ENCODE assay signal across 10 mouse cellular contexts in genomic region chr7:19368380-19368779, GRCm38 (mm10). TPM values are rescaled to one million over a fixed set of nuclear protein-coding genes. Genes with fewer than 3 reads are reported as not detected.
DNase-seq lines count a peak whose midpoint lies in the region; ATAC-seq lines count a peak whose summit lies in the region.
"Had no signal": no experiment of that assay in that cellular context is flagged by ENCODE, and none has a peak within 500 bp of the region (broad histone marks: within the 10 kb centered on the region; RNA-seq: fewer than 3 reads in every experiment).

No protein-coding gene starts in this region.

- H3K9me3 ChIP-seq in kidney, embryonic 14.5 days (ENCODE audit: control insufficient read depth, low read length): no peaks in the 10 kb centered on the region
- no peaks in the 10 kb centered on the region for H3K9me3 ChIP-seq in forebrain, embryonic 15.5 days
- H3K9me3 ChIP-seq: embryonic facial prominence, embryonic 15.5 days had no signal

- no peak overlapping the region for H3K9ac ChIP-seq in kidney, embryonic 14.5 days (ENCODE audit: low read depth, low read length)
- no peak overlapping the region for H3K9ac ChIP-seq in forebrain, embryonic 15.5 days (replicated peaks)
- H3K9ac ChIP-seq: embryonic facial prominence, embryonic 15.5 days had no signal

- peaks cover 3% of the 10 kb centered on the region for H3K4me1 ChIP-seq in kidney, embryonic 14.5 days (ENCODE audit: control insufficient read depth, insufficient read depth, low read length)
- H3K4me1 ChIP-seq in forebrain, embryonic 15.5 days: peaks cover 4% of the 10 kb centered on the region

- no peak overlapping the region for H3K27ac ChIP-seq in kidney, embryonic 14.5 days (ENCODE audit: low read depth, low read length)
- H3K27ac ChIP-seq in forebrain, embryonic 15.5 days (replicated peaks): no peak overlapping the region
- H3K27ac ChIP-seq: embryonic facial prominence, embryonic 15.5 days; layer of hippocampus, adult 2 months had no signal

- DNase-seq in kidney, adult 11 months: peak; percentile 39
- peak; percentile 74 for DNase-seq in adrenal gland, postnatal 25 days
- peak; percentile 88 for DNase-seq in kidney, postnatal 10 days
- peak; percentile 72 to 77 for DNase-seq in lung, postnatal 4 days
- DNase-seq in gastrocnemius, postnatal 4 days (ENCODE audit: low spot score in 2 of 2): no peak
- DNase-seq in right cerebral cortex, postnatal 4 days: no peak

- peaks cover 8% of the 10 kb centered on the region for H3K27me3 ChIP-seq in kidney, embryonic 14.5 days (ENCODE audit: control insufficient read depth, insufficient read depth, low read length)
- no peaks in the 10 kb centered on the region for H3K27me3 ChIP-seq in forebrain, embryonic 15.5 days

- 19% methylated on average over 16 of the region's 16 CpGs for WGBS in kidney, embryonic 14.5 days
- 26% methylated on average over 16 of the region's 16 CpGs for WGBS in forebrain, embryonic 15.5 days

- H3K4me2 ChIP-seq in kidney, embryonic 14.5 days (replicated peaks; ENCODE audit: low read depth, low read length): no peak overlapping the region
- H3K4me2 ChIP-seq in forebrain, embryonic 15.5 days (replicated peaks): no peak overlapping the region
- H3K4me2 ChIP-seq: embryonic facial prominence, embryonic 15.5 days had no signal

- H3K36me3 ChIP-seq in kidney, embryonic 14.5 days (ENCODE audit: control insufficient read depth, insufficient read depth, low read length): no peaks in the 10 kb centered on the region
- H3K36me3 ChIP-seq in forebrain, embryonic 15.5 days: no peaks in the 10 kb centered on the region

- no peak overlapping the region for H3K4me3 ChIP-seq in kidney, embryonic 14.5 days (ENCODE audit: low read length)
- no peak overlapping the region for H3K4me3 ChIP-seq in forebrain, embryonic 15.5 days
- H3K4me3 ChIP-seq: embryonic facial prominence, embryonic 15.5 days; layer of hippocampus, adult 2 months had no signal

- ATAC-seq in kidney, embryonic 14.5 days (ENCODE audit: low FRiP score, low TSS enrichment): no peak
- ATAC-seq in forebrain, embryonic 15.5 days (replicated peaks): no peak

RNA-seq across cellular contexts. Expression of gene Ppp1r13l, which starts 8.8 kb away (rescaled TPM):
- 5.4 and 7.8 TPM in 2 replicates for polyA plus RNA-seq in kidney, embryonic 14.5 days (2014; fragmentation: Nextera tagmentation; extraction: Ambion mirVana)
- total RNA-seq in adrenal gland, postnatal 25 days (2021): 6.7 and 9.3 TPM in 2 replicates
- 1 to 10 TPM; 4.6 to 6.6 TPM for total RNA-seq in gastrocnemius, postnatal 4 days (2021)
- 2.6 and 2.7 TPM in 2 replicates for polyA plus RNA-seq in forebrain, embryonic 15.5 days (2015; fragmentation: Nextera tagmentation; extraction: Ambion mirVana)

RNA-seq across cellular contexts. Expression of gene Cd3eap, which starts 9.1 kb away (rescaled TPM):
- 21.9 and 26.8 TPM in 2 replicates for polyA plus RNA-seq in kidney, embryonic 14.5 days (2014; fragmentation: Nextera tagmentation; extraction: Ambion mirVana)
- total RNA-seq in adrenal gland, postnatal 25 days (2021): 13.4 and 13.5 TPM in 2 replicates
- 10 to 100 TPM in 1 of 2 experiments, 1 to 10 TPM in 1; 9.7 to 10.8 TPM for total RNA-seq in gastrocnemius, postnatal 4 days (2021)
- 23.9 and 24.0 TPM in 2 replicates for polyA plus RNA-seq in forebrain, embryonic 15.5 days (2015; fragmentation: Nextera tagmentation; extraction: Ambion mirVana)

RNA-seq across cellular contexts. Expression of gene Ercc2, which starts 13.4 kb away (rescaled TPM):
- polyA plus RNA-seq in kidney, embryonic 14.5 days (2014; fragmentation: Nextera tagmentation; extraction: Ambion mirVana): 11.9 and 12.6 TPM in 2 replicates
- 34.8 and 42.9 TPM in 2 replicates for total RNA-seq in adrenal gland, postnatal 25 days (2021)
- total RNA-seq in gastrocnemius, postnatal 4 days (2021): 10 to 100 TPM; 18.6 to 21.0 TPM
- 22.8 and 24.2 TPM in 2 replicates for polyA plus RNA-seq in forebrain, embryonic 15.5 days (2015; fragmentation: Nextera tagmentation; extraction: Ambion mirVana)

RNA-seq across cellular contexts. Expression of gene Ercc1, which starts 23.8 kb away (rescaled TPM):
- 95.2 and 102 TPM in 2 replicates for polyA plus RNA-seq in kidney, embryonic 14.5 days (2014; fragmentation: Nextera tagmentation; extraction: Ambion mirVana)
- total RNA-seq in adrenal gland, postnatal 25 days (2021): 44.5 and 45.8 TPM in 2 replicates
- total RNA-seq in gastrocnemius, postnatal 4 days (2021): 10 to 100 TPM; 33.1 to 34.5 TPM
- 94.6 and 95.4 TPM in 2 replicates for polyA plus RNA-seq in forebrain, embryonic 15.5 days (2015; fragmentation: Nextera tagmentation; extraction: Ambion mirVana)

RNA-seq across cellular contexts. Expression of gene Klc3, which starts 35.5 kb away (rescaled TPM):
- polyA plus RNA-seq in kidney, embryonic 14.5 days (2014; fragmentation: Nextera tagmentation; extraction: Ambion mirVana): 5.7 and 6.7 TPM in 2 replicates
- 1.9 and 2.9 TPM in 2 replicates for total RNA-seq in adrenal gland, postnatal 25 days (2021)
- under 1 TPM in 1 of 2 experiments, not detected in 1; 0.16 TPM for total RNA-seq in gastrocnemius, postnatal 4 days (2021)
- polyA plus RNA-seq in forebrain, embryonic 15.5 days (2015; fragmentation: Nextera tagmentation; extraction: Ambion mirVana): 2.2 and 2.3 TPM in 2 replicates

Comparison
In these comparisons a context has a peak if more than half of its experiments do, and no peak if none do; other contexts are left out.
1. DNase-seq: peak in kidney, adult 11 months (single experiment), adrenal gland, postnatal 25 days (single experiment), kidney, postnatal 10 days (single experiment) and lung, postnatal 4 days (2 of 2); none in gastrocnemius, postnatal 4 days (0 of 2) and right cerebral cortex, postnatal 4 days (single experiment).